Mouse (Mus musculus) CH12.LX (cell line): ENCODE results near the gene Pknox2. TPM values are rescaled to one million over a fixed set of nuclear protein-coding genes. Genes with fewer than 3 reads are reported as not detected.

Source experiments
- DNase-seq: peaks from one replicate; pipeline ENCODE4 v3.0.0-alpha.2; 2013; ENCODE audit errors: extremely low read depth
- H3K27ac ChIP-seq: 2 replicates; pipeline ENCODE4 v1.5.1; 2012; ENCODE audit warnings: low read depth, mild to moderate bottlenecking, control low read depth, moderate library complexity; ENCODE audit not compliant: insufficient read depth
- H3K27me3 ChIP-seq: replicated peaks from 2 replicates; pipeline ENCODE3; 2012; ENCODE audit warnings: inconsistent platforms
- H3K36me3 ChIP-seq, 2 experiments: replicated peaks in 1 of 2; 2 replicates each; pipeline versions ENCODE3 to v1.6.1; 2012; ENCODE audit warnings: inconsistent platforms in 1 of 2, low read length in 1 of 2, mild to moderate bottlenecking in 1 of 2, mixed read lengths in 1 of 2, moderate library complexity in 1 of 2; ENCODE audit not compliant: control insufficient read depth in 1 of 2, insufficient read depth in 1 of 2
- H3K4me1 ChIP-seq, 2 experiments: 2 replicates each; pipeline ENCODE4 v1.6.1; 2012; ENCODE audit warnings: inconsistent platforms in 1 of 2, moderate library complexity in 1 of 2; ENCODE audit not compliant: insufficient read depth in 2 of 2, control insufficient read depth in 1 of 2
- H3K4me2 ChIP-seq: 2 replicates; pipeline ENCODE4 v1.6.1; 2012; ENCODE audit warnings: low read depth, mild to moderate bottlenecking, control low read depth; ENCODE audit not compliant: poor library complexity, insufficient read depth, severe bottlenecking
- H3K4me3 ChIP-seq, 3 experiments: fragments of 150-350 bp in 1 of 3; sonication (generic) in 1 of 3; replicated peaks in 1 of 3; 2 replicates each; pipeline versions ENCODE3 to v1.5.1; 2011 to 2012; ENCODE audit warnings: low read depth in 2 of 3, low read length in 2 of 3, mild to moderate bottlenecking in 2 of 3, moderate library complexity in 2 of 3, control low read depth in 1 of 3, improper control_type of control experiment in 1 of 3, inconsistent platforms in 1 of 3, mixed read lengths in 1 of 3; ENCODE audit not compliant: poor library complexity in 1 of 3
- H3K79me2 ChIP-seq: replicated peaks from 2 replicates; pipeline ENCODE4 v1.6.1; 2012; ENCODE audit warnings: mild to moderate bottlenecking, moderate library complexity; ENCODE audit not compliant: control insufficient read depth, poor library complexity, insufficient read depth, severe bottlenecking; ENCODE audit errors: extremely low read depth
- H3K9ac ChIP-seq: 2 replicates; pipeline ENCODE4 v1.6.1; 2012; ENCODE audit warnings: low read depth, mild to moderate bottlenecking, control low read depth, moderate library complexity; ENCODE audit not compliant: insufficient read depth
- H3K9me3 ChIP-seq: replicated peaks from 2 replicates; pipeline ENCODE3; 2012; ENCODE audit warnings: low read length, inconsistent platforms, mixed read lengths
- BHLHE40 ChIP-seq: IDR thresholded peaks from 2 replicates; pipeline ENCODE4 v1.6.1; 2011; ENCODE audit warnings: mild to moderate bottlenecking, low read depth, low read length, improper control_type of control experiment
- CHD1 ChIP-seq: IDR thresholded peaks from 2 replicates; pipeline ENCODE4 v1.6.1; 2012; ENCODE audit warnings: low read depth, low read length, improper control_type of control experiment, inconsistent platforms
- CHD2 ChIP-seq: IDR thresholded peaks from 2 replicates; pipeline ENCODE4 v1.6.1; 2011; ENCODE audit warnings: low read length, improper control_type of control experiment
- CTCF ChIP-seq, 2 experiments: IDR thresholded peaks in 1 of 2; conservative IDR thresholded peaks in 1 of 2; 2 replicates each; pipeline ENCODE4 v1.5.1; 2011 to 2012; ENCODE audit warnings: low read depth in 2 of 2, low read length in 2 of 2, improper control_type of control experiment in 1 of 2, inconsistent platforms in 1 of 2, mild to moderate bottlenecking in 1 of 2, moderate library complexity in 1 of 2
- E2F4 ChIP-seq: IDR thresholded peaks from 2 replicates; pipeline ENCODE4 v1.6.1; 2011; ENCODE audit warnings: low read depth, low read length, improper control_type of control experiment; ENCODE audit not compliant: insufficient replicate concordance
- ELF1 ChIP-seq: IDR thresholded peaks from 2 replicates; pipeline ENCODE4 v1.6.1; 2014; ENCODE audit warnings: low read depth, mild to moderate bottlenecking, inconsistent platforms, low read length, improper control_type of control experiment
- EP300 ChIP-seq: IDR thresholded peaks from 2 replicates; pipeline ENCODE4 v1.6.1; 2011; ENCODE audit warnings: low read length, improper control_type of control experiment
- ETS1 ChIP-seq: conservative IDR thresholded peaks from 2 replicates; pipeline ENCODE4 v1.6.1; 2012; ENCODE audit warnings: low read depth, mild to moderate bottlenecking, inconsistent platforms, low read length, improper control_type of control experiment, moderate library complexity
- IRF4 ChIP-seq: IDR thresholded peaks from 2 replicates; pipeline ENCODE4 v1.6.1; 2014; ENCODE audit warnings: low read depth, mild to moderate bottlenecking, inconsistent platforms, low read length, improper control_type of control experiment
- JUN ChIP-seq: IDR thresholded peaks from 2 replicates; pipeline ENCODE4 v1.6.1; 2011; ENCODE audit warnings: low read depth, mild to moderate bottlenecking, low read length, improper control_type of control experiment, moderate library complexity; ENCODE audit not compliant: insufficient read depth
- JUND ChIP-seq: conservative IDR thresholded peaks from 2 replicates; pipeline ENCODE4 v1.6.1; 2011; ENCODE audit warnings: low read depth, low read length, improper control_type of control experiment
- KAT2A ChIP-seq: IDR thresholded peaks from 2 replicates; pipeline ENCODE4 v1.6.1; 2012; ENCODE audit warnings: low read length, improper control_type of control experiment, inconsistent platforms; ENCODE audit not compliant: insufficient replicate concordance
- MAX ChIP-seq: IDR thresholded peaks from 2 replicates; pipeline ENCODE4 v1.6.1; 2011; ENCODE audit warnings: low read length, improper control_type of control experiment
- MAZ ChIP-seq: IDR thresholded peaks from 2 replicates; pipeline ENCODE4 v1.6.1; 2012; ENCODE audit warnings: low read depth, mild to moderate bottlenecking, inconsistent platforms, low read length, improper control_type of control experiment, moderate library complexity
- MEF2A ChIP-seq: IDR thresholded peaks from 2 replicates; pipeline ENCODE4 v1.6.1; 2014; ENCODE audit warnings: low read depth, mild to moderate bottlenecking, inconsistent platforms, low read length, improper control_type of control experiment, borderline replicate concordance
- NELFE ChIP-seq: IDR thresholded peaks from 2 replicates; pipeline ENCODE4 v1.6.1; 2011; ENCODE audit warnings: low read depth, low read length, improper control_type of control experiment
- NRF1 ChIP-seq: IDR thresholded peaks from 2 replicates; pipeline ENCODE4 v1.6.1; 2014; ENCODE audit warnings: low read depth, mild to moderate bottlenecking, inconsistent platforms, low read length, improper control_type of control experiment, moderate library complexity
- PAX5 ChIP-seq: IDR thresholded peaks from 2 replicates; pipeline ENCODE4 v1.6.1; 2012; ENCODE audit warnings: low read length, inconsistent platforms, mixed read lengths
- POLR2A ChIP-seq: IDR thresholded peaks from 2 replicates; pipeline ENCODE4 v1.6.1; 2011; ENCODE audit warnings: low read depth, mild to moderate bottlenecking, improper control_type of control experiment, low read length
- RAD21 ChIP-seq: IDR thresholded peaks from 2 replicates; pipeline ENCODE4 v1.6.1; 2011; ENCODE audit warnings: low read depth, mild to moderate bottlenecking, low read length, improper control_type of control experiment, moderate library complexity
- SMC3 ChIP-seq: IDR thresholded peaks from 2 replicates; pipeline ENCODE4 v1.6.1; 2011; ENCODE audit warnings: low read depth, low read length, improper control_type of control experiment
- TBP ChIP-seq: conservative IDR thresholded peaks from 2 replicates; pipeline ENCODE4 v1.6.1; 2011; ENCODE audit warnings: low read depth, low read length, improper control_type of control experiment
- USF1 ChIP-seq: IDR thresholded peaks from 2 replicates; pipeline ENCODE4 v1.6.1; 2014; ENCODE audit warnings: low read depth, mild to moderate bottlenecking, inconsistent platforms, low read length, improper control_type of control experiment
- USF2 ChIP-seq: conservative IDR thresholded peaks from 2 replicates; pipeline ENCODE4 v1.6.1; 2011; ENCODE audit warnings: low read depth, low read length, improper control_type of control experiment
- ZC3H11A ChIP-seq: IDR thresholded peaks from 2 replicates; pipeline ENCODE4 v1.6.1; 2012; ENCODE audit warnings: low read depth, mild to moderate bottlenecking, inconsistent platforms, low read length, improper control_type of control experiment
- ZKSCAN1 ChIP-seq: IDR thresholded peaks from 2 replicates; pipeline ENCODE4 v1.6.1; 2012; ENCODE audit warnings: low read depth, inconsistent platforms, low read length, improper control_type of control experiment, borderline replicate concordance
- ZNF384 ChIP-seq: IDR thresholded peaks from 2 replicates; pipeline ENCODE4 v1.6.1; 2012; ENCODE audit warnings: low read depth, low read length, improper control_type of control experiment, inconsistent platforms
- dilution Hi-C: fragments of 300-500 bp; cut with MboI; formaldehyde crosslinking; loops from 2 replicates; pipeline ENCODE4 v1.14.3; 2020; ENCODE audit warnings: low sequenced_read_pairs; ENCODE audit not compliant: extremely low pct_unique_long_range_greater_than_20kb, extremely low pct_ligation_motif_present
- in situ Hi-C: fragments of 300-500 bp; cut with MboI; formaldehyde crosslinking; loops from 3 replicates; pipeline ENCODE4 v1.14.3; 2019; ENCODE audit warnings: low sequenced_read_pairs, low pct_ligation_motif_present, low pct_unique_long_range_greater_than_20kb, mixed read lengths
- polyA plus RNA-seq: library from polyadenylated mRNA; unstranded; fragments of >175 nt; gene quantifications from 2 replicates; pipeline ENCODE4 v1.2.1, GENCODE M21; 2012; ENCODE audit warnings: low read depth; ENCODE audit not compliant: insufficient read length
- total RNA-seq, 2 experiments: library from RNA; depleted of rRNA; stranded (reverse); fragments of 300-350 nt in 1 of 2; fragments of >200 nt in 1 of 2; gene quantifications; 2 replicates each; pipeline ENCODE4 v1.2.3; 2012 to 2014

Gene Pknox2
- total and polyA plus RNA-seq, 3 experiments, result 0.08 to 0.11 TPM; not detected in 1

DNA sequence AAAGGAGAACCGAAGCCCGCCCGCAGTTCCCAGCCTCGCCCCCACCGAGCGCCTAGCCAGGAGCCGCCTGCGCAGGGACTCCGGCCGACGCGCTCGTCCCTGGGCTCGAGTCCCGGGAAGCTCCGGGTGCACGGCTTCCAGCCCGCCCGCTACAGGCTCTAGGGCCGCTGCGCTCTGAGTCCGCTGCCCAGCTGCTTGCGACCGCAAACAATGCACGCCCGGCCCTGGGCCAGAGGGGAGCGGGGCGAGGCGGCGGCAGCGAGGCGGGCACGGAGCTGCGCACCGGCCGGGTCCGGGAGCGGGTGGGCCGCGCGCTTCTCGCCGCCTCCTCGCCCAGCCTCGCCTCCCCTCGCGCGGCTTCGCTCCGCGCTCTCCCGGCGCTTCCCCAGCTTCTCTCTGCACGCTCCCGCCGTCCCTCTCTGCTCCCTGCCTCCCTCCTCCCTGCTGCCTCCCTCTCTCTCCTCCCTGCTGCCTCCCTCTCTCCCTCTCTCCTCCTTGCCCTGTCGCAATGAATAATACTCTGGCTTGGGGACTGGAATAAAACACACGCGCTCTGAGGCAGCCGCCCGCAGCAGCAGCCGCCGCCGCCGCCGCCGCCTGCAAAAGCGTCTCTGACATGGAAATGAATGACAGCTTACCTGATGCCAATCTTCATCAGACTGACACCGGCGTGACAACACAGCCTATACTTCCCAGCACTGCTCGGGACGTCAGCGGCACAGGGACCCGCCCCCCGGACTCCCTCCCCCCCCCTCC lies 426 bp downstream of the Pknox2 start:
- dilution Hi-C loops, result no loop called here
- TF ChIP-seq NRF1 (no peak), ZNF384 (no peak), TBP (no peak), POLR2A (no peak), MAZ (no peak), KAT2A (no peak), IRF4 (no peak), EP300 (no peak), NELFE (no peak), BHLHE40 (no peak), CTCF (conservative IDR thresholded peaks at IDR 0.05 in 1 of 2, IDR thresholded peaks at IDR 0.05 in 1 of 2; ENCODE audit: low read depth in 2 of 2, low read length in 2 of 2) (no peak), JUND (no peak), E2F4 (no peak), JUN (no peak), MEF2A (no peak), SMC3 (no peak), ZKSCAN1 (no peak), RAD21 (no peak), USF1 (no peak)
- H3K9me3 ChIP-seq, result no peaks in the 10 kb centered on the region
- H3K79me2 ChIP-seq, result no peaks in the 10 kb centered on the region
- no peaks in the 10 kb centered on the region; a peak in 1 of 4 replicates for H3K4me1 ChIP-seq
- H3K27ac ChIP-seq, result no peak overlapping the region
- DNase-seq, result no peak
- no peaks in the 10 kb centered on the region for H3K36me3 ChIP-seq
- H3K4me2 ChIP-seq, result peak overlapping the region; percentile 29; the same call in 1 of the 2 replicates
- H3K9ac ChIP-seq, result no peak overlapping the region
- H3K4me3 ChIP-seq, result peak overlapping the region in 2 of 3 experiments; percentile 28 to 29
- in situ Hi-C loops, result no loop called here
- peaks cover 20% of the 10 kb centered on the region for H3K27me3 ChIP-seq

DNA sequence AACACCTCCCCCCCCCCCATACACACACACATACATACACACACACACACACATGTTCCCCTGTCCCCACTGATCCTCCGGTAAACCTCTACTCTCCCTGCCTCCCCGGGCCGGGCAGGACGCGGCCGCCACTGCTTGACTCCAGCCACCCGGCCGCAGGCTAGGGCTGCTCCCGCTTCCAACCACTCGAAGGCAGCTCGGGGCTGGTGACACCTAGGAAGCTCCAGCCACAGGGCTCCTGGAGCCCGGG lies 929 bp downstream of the Pknox2 start:
- Histone ChIP-seq H3K9ac (no peak overlapping the region), H3K27ac (no peak overlapping the region), H3K36me3 (no peaks in the 10 kb centered on the region), H3K4me1 (no peaks in the 10 kb centered on the region; a peak in 1 of 4 replicates), H3K4me2 (no peak overlapping the region), H3K9me3 (no peaks in the 10 kb centered on the region), H3K79me2 (no peaks in the 10 kb centered on the region), H3K27me3 (peaks cover 21% of the 10 kb centered on the region), H3K4me3 (no peak overlapping the region)
- TF ChIP-seq MAX (no peak), PAX5 (no peak), ETS1 (no peak), CTCF (conservative IDR thresholded peaks at IDR 0.05 in 1 of 2, IDR thresholded peaks at IDR 0.05 in 1 of 2; ENCODE audit: low read depth in 2 of 2, low read length in 2 of 2) (no peak), USF1 (no peak), RAD21 (no peak), JUN (no peak), MAZ (no peak), ZNF384 (no peak), ELF1 (no peak), NRF1 (no peak), USF2 (no peak), IRF4 (no peak), CHD2 (no peak), CHD1 (no peak), ZC3H11A (no peak)
- DNase-seq, result no peak
- in situ Hi-C loops, result no loop called here
- dilution Hi-C loops, result no loop called here
